Mouse (Mus musculus) olfactory bulb, adult 2 months (tissue): ENCODE data around the gene Rcan1. TPM values are rescaled to one million over a fixed set of nuclear protein-coding genes. Genes with fewer than 3 reads are reported as not detected.
A peak's percentile ranks its signal among the peaks of the same experiment; 100 is the strongest.

Experiments used
- H3K27ac ChIP-seq: fragments of 200-500 bp; 2 replicates; pipeline ENCODE4 v1.5.1; 2012; ENCODE audit warnings: low read depth, low read length; ENCODE audit not compliant: insufficient read depth
- H3K4me1 ChIP-seq: fragments of 200-500 bp; 2 replicates; pipeline ENCODE4 v1.6.1; 2012; ENCODE audit warnings: low read length; ENCODE audit not compliant: control insufficient read depth, insufficient read depth
- H3K4me3 ChIP-seq: fragments of 200-500 bp; 2 replicates; pipeline ENCODE4 v1.5.1; 2012; ENCODE audit warnings: mild to moderate bottlenecking, low read depth, low read length, moderate library complexity; ENCODE audit not compliant: insufficient read depth
- CTCF ChIP-seq: fragments of 200-500 bp; IDR thresholded peaks from 2 replicates; pipeline ENCODE4 v1.5.1; 2012; ENCODE audit warnings: low read depth, mild to moderate bottlenecking, low read length, moderate library complexity; ENCODE audit not compliant: insufficient read depth
- POLR2A ChIP-seq: fragments of 200-500 bp; IDR thresholded peaks from 2 replicates; pipeline ENCODE4 v1.6.1; 2012; ENCODE audit warnings: mild to moderate bottlenecking, low read depth, low read length, moderate library complexity; ENCODE audit not compliant: insufficient read depth
- WGBS: fragments of 180-500 bp; shearing (Covaris S2); methylation state at CpG from one replicate; pipeline ENCODE4 v1.1.7; 2018; 5-methylcytosine and 5-hydroxymethylcytosine counted together
- polyA plus RNA-seq: library from polyadenylated mRNA; stranded (reverse); fragments of >200 nt; gene quantifications from 2 replicates; pipeline ENCODE4 v1.2.4, GENCODE M21; 2012; ENCODE audit warnings: low replicate concordance; ENCODE audit not compliant: missing spikeins, insufficient read depth, insufficient read length

Rcan1 gene
- polyA plus RNA-seq, 1 experiment = not detected

DNA sequence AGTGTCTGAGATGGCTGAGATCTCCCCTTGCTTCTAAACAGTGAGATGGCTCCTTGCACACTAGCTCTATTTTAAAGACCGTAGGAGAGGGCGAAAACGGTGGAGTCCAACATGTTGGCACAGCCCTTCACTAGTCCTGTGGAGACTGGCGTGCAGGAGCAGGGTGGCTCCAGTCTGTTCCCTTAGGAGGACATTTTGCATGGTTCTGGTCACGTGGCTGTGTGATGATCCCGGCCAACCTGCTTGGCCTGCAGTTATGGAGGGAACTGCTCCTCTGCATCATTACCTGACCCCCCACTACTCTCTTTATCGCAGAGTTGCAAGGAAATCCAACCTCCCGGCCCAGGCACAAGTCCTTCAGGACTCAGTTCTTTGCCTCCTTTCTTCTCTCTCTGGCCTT, 29.9 kb upstream of the Rcan1 start:
- WGBS = 84% methylated on average over 8 of the region's 8 CpGs
- Histone ChIP-seq H3K27ac (no peak overlapping the region), H3K4me3 (no peak overlapping the region), H3K4me1 (peaks cover 13% of the 10 kb centered on the region)
- TF ChIP-seq POLR2A (no peak), CTCF (no peak)

DNA sequence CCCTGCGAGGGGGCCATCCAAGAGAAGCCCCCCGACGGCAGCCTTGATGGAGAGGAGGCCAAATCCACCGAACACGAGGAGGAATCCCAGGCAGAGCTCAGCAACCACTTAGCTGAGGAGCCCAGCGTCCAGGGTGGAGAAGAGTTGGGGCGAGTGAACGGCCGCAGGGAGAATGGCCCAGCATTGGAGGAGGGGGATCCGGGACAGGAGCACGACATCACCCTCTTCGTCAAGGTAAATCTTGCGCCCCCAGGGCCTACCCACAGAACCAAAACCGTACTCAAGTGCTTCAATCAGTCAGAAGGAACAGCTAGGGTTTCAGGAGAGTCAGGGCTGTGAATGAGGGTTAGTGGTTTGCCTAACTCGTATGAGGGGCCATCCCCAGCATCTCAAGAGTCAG, 28.7 kb upstream of the Rcan1 start:
- peak overlapping the region; percentile 42; the same call in 1 of the 2 replicates for H3K4me3 ChIP-seq
- no peak for TF ChIP-seq CTCF
- no peak for TF ChIP-seq POLR2A
- 29% methylated on average over 15 of the region's 15 CpGs for WGBS

DNA sequence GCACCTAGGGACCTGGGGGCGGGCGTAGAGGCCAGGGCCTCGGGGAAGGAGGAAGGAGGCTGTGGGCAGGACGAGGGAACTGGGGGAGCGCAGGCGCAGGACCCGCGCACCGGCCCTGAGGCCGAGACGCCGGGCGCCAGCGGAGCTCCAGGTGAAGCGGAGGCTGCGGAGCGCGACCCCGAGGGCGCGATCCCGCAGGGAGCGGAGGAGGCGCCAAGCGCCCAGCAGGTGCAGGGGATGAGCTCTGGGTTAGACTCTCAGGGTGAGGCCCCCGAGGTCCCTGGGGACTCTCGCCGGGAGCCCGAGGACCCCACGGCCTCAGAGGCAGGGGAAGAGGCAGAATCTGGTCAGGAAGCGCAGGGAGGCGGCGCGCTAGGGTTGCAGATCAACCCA, 27.9 kb upstream of the Rcan1 start:
- 2% methylated on average over 34 of the region's 34 CpGs for WGBS

More for the DNA sequence above, 28.7 kb upstream of the Rcan1 start:
- Histone ChIP-seq H3K4me1 (peaks cover 13% of the 10 kb centered on the region), H3K27ac (no peak overlapping the region)

GRCm38 (mm10) chr16:92497851-92498588, 27.4 kb upstream of the Rcan1 start:
- WGBS = 15% methylated on average over 26 of the region's 26 CpGs
- peaks cover 13% of the 10 kb centered on the region for H3K4me1 ChIP-seq
- H3K27ac ChIP-seq = no peak overlapping the region
- TF ChIP-seq CTCF (no peak), POLR2A (no peak)
- H3K4me3 ChIP-seq = peak overlapping the region; percentile 42

More for the DNA sequence above, 27.9 kb upstream of the Rcan1 start:
- no peak overlapping the region for H3K27ac ChIP-seq
- TF ChIP-seq CTCF (no peak), POLR2A (no peak)
- peak overlapping the region; percentile 42 for H3K4me3 ChIP-seq
- peaks cover 13% of the 10 kb centered on the region for H3K4me1 ChIP-seq

DNA sequence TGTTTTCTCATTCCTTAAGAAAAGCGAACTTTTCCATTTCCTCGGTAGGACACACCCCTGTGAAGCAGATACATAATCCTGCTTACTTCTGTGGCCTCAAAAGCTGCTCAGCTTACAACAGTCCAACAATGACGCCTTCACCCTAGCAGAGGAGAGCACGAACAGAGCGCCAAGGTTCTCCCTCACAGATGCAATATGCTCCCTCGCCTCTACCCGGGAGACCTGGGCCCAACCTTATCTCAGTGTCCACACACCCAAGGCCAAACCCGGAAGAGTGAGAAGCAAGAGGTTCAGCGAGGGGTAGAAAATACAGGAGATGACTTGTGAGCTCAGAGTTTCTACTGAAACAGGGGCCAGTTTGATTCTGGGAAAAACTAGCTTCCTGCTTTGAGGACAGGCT, 18.7 kb upstream of the Rcan1 start:
- Histone ChIP-seq H3K4me1 (no peaks in the 10 kb centered on the region), H3K4me3 (no peak overlapping the region), H3K27ac (no peak overlapping the region)
- TF ChIP-seq POLR2A = no peak
- TF ChIP-seq CTCF = no peak
- WGBS = 86% methylated on average over 9 of the region's 9 CpGs

- H3K27ac ChIP-seq = no peak overlapping the region
- H3K4me1 ChIP-seq = no peaks in the 10 kb centered on the region
- TF ChIP-seq POLR2A = no peak
- TF ChIP-seq CTCF = no peak
- no peak overlapping the region for H3K4me3 ChIP-seq
- 85% methylated on average over 5 of the region's 5 CpGs for WGBS
Measured at GRCm38 (mm10) chr16:92488456-92488855, 17.8 kb upstream of the Rcan1 start.

DNA sequence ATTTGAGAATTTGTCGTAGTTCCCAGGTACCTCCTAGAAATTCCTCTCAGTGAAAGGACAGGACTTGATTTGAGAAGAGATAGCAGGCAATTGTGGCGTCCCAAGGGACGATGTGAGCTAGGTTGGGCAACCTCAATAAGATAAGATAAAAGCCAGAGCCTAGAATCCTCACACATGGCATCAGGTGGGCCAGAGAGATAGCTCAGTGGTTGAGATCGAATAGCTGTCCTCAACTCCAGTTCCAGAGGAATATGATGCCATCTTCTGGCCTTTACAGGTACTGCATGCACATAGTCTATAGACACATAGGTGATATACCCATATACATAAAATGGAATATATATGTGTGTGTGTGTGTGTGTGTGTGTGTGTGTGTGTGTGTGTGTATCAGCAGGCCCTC, 16.8 kb upstream of the Rcan1 start:
- no peak for TF ChIP-seq CTCF
- TF ChIP-seq POLR2A = no peak
- WGBS = 72% methylated on average over 4 of the region's 4 CpGs
- Histone ChIP-seq H3K4me3 (no peak overlapping the region), H3K27ac (no peak overlapping the region), H3K4me1 (no peaks in the 10 kb centered on the region)

DNA sequence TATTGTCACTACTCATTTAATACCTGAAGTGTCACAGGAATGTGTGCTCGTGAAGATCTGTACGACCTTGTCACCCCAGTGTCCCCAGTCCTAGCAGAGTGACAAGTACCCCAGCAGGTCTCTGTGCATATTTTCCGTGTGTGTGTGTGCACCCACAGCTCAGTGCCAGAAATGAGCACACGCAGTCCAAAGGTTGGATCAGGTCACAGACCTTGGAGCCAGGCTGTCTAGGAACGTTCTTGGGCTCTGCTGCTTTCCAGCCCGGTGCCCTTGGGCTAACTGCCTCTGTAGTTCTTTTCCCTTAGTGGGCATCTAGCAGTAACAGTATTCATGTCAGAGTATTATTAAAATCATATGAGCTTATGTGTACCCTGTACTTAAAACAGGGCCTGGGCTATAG, 16.4 kb upstream of the Rcan1 start:
- Histone ChIP-seq H3K4me3 (no peak overlapping the region), H3K4me1 (no peaks in the 10 kb centered on the region), H3K27ac (no peak overlapping the region)
- TF ChIP-seq POLR2A (no peak), CTCF (no peak)
- WGBS = 84% methylated on average over 6 of the region's 6 CpGs

DNA sequence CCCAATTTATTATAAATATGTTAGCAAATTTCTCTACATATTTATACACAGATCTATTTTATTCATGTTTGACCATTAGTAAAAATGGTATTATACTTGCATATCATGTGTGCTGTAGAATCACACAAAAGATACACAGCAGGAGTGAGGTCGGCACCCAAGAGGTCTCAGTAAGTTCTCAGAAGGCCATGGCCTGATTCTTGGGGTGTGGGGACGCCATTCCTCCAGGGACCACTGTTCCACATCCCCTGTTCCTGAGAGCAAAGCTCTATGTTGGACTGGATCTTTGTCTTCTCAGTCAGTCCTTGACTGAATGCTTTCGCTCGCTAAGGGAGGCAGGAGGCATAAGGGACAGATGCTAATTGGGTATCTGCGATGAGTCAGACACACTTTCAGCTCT, 14.8 kb upstream of the Rcan1 start, which contains the start of gene Clic6:
Gene Clic6 (plus strand): TSS at position 301 of the 400 bp plus-strand sequence.
- no peaks in the 10 kb centered on the region for H3K4me1 ChIP-seq
- no peak within 1 kb of the TSS for H3K4me3 ChIP-seq
- WGBS = 91% methylated on average over 5 of the region's 5 CpGs
- TF ChIP-seq CTCF (no peak), POLR2A (no peak)
- H3K27ac ChIP-seq = no peak within 1 kb of the TSS

- Histone ChIP-seq H3K4me3 (no peak overlapping the region), H3K27ac (no peak overlapping the region), H3K4me1 (peaks cover 2% of the 10 kb centered on the region)
- 10% methylated on average over 23 of the region's 23 CpGs for WGBS
- peak; percentile 38; the same call in 1 of the 2 replicates for TF ChIP-seq CTCF
- no peak for TF ChIP-seq POLR2A
Measured at GRCm38 (mm10) chr16:92478561-92479150, 8.0 kb upstream of the Rcan1 start.
